Mouse (Mus musculus) liver, embryonic 15.5 days (tissue): ENCODE data around the gene Gm49368. TPM values are rescaled to one million over a fixed set of nuclear protein-coding genes. Genes with fewer than 3 reads are reported as not detected.

Experiments
- ATAC-seq: fragments of 200-750 bp; cut with Nextera tagmentation; 2 replicates; pipeline ENCODE4 v1.8.0; 2017; ENCODE audit warnings: moderate number of reproducible peaks, mild to moderate bottlenecking, moderate library complexity; ENCODE audit not compliant: insufficient read depth
- H3K27ac ChIP-seq: fragments of 300-500 bp; sonication (generic); replicated peaks from 2 replicates; pipeline ENCODE4 v1.5.1; 2015; ENCODE audit warnings: mild to moderate bottlenecking, inconsistent platforms
- H3K27me3 ChIP-seq: fragments of 300-500 bp; sonication (generic); 2 replicates; pipeline ENCODE4 v1.6.1; 2015; ENCODE audit warnings: mild to moderate bottlenecking, inconsistent platforms
- H3K36me3 ChIP-seq: fragments of 300-500 bp; sonication (generic); replicated peaks from 2 replicates; pipeline ENCODE4 v1.6.1; 2015; ENCODE audit warnings: moderate library complexity, mild to moderate bottlenecking, inconsistent platforms
- H3K4me1 ChIP-seq: fragments of 300-500 bp; sonication (generic); replicated peaks from 2 replicates; pipeline ENCODE4 v1.6.1; 2015; ENCODE audit warnings: inconsistent platforms
- H3K4me2 ChIP-seq: fragments of 300-500 bp; sonication (generic); 2 replicates; pipeline ENCODE4 v1.6.1; 2015; ENCODE audit warnings: moderate library complexity, mild to moderate bottlenecking, inconsistent platforms
- H3K4me3 ChIP-seq: fragments of 300-500 bp; sonication (generic); replicated peaks from 2 replicates; pipeline ENCODE4 v1.5.1; 2015; ENCODE audit warnings: mild to moderate bottlenecking, inconsistent platforms
- H3K9ac ChIP-seq: fragments of 300-500 bp; sonication (generic); 2 replicates; pipeline ENCODE4 v1.6.1; 2015; ENCODE audit warnings: moderate library complexity, mild to moderate bottlenecking, inconsistent platforms
- H3K9me3 ChIP-seq: fragments of 300-500 bp; sonication (generic); replicated peaks from 2 replicates; pipeline ENCODE4 v1.6.1; 2016; ENCODE audit warnings: inconsistent platforms
- WGBS: fragments of 180-500 bp; shearing (Covaris S2); methylation state at CpG from one replicate; pipeline ENCODE4 v1.1.7; 2015; ENCODE audit warnings: mixed read lengths; ENCODE audit not compliant: insufficient replicate concordance; 5-methylcytosine and 5-hydroxymethylcytosine counted together
- polyA plus RNA-seq: library from polyadenylated mRNA; unstranded; fragments of >200 nt; fragmentation: Nextera tagmentation; extraction: Ambion mirVana; gene quantifications from 2 replicates; pipeline ENCODE4 v1.2.1, GENCODE M21; 2015

Gm49368 gene
- polyA plus RNA-seq, 1 experiment from 2014 or later: 0.20 TPM

DNA sequence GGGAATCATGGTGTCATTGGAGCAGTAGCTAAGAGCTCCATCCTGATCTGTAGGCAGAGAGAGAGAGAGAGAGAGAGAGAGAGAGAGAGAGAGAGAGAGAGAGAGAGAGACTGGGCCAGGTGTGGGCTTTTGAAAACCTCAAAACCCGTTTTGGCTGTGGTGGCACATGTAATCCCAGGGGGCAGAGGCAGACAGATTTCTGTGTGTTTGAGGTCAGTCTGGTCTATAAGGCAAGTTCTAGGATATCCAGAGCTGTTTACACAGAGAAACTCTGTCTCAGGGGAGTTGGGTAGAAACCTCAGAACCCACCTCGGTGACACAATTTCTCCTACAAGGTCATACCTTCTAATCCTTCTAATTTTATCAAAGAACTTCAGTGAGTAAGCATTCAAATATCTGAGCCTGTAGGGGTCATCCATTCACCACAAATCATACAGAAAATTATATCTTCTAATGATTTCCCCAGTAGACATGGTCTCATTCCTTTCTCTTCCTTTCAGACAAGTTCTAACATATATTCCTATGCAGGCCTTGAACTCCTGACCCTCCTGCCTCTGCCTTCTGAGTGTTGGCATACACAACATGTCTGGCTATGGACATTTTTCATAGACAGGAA is 38.4 kb downstream of the Gm49368 start:
- Histone ChIP-seq H3K36me3 (no peaks in the 10 kb centered on the region), H3K4me1 (no peaks in the 10 kb centered on the region), H3K27me3 (no peaks in the 10 kb centered on the region), H3K9me3 (no peaks in the 10 kb centered on the region), H3K9ac (no peak overlapping the region), H3K4me3 (no peak overlapping the region), H3K4me2 (no peak overlapping the region), H3K27ac (no peak overlapping the region)
- ATAC-seq: no peak
- 50% methylated on average over 2 of the region's 2 CpGs for WGBS

DNA sequence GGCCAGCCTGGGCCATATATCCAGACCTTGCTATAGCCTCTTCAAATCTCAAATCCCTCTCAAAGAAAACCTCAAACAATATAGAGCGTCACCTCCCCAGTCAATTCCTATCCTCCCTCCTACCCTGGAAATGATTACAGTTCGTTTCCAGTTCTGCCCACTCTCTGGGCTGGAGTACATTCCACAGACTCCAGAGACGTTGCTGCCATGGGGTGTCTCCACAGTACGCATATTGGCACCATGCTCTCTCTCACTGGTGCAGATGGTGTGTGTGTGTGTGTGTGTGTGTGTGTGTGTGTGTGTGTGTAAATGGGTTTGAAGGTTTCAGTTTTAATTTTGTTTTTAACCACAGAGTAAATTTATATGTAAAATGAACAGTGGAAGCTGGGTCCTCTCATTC is 42.8 kb downstream of the Gm49368 start:
- WGBS: 56% methylated on average over 4 of the region's 4 CpGs

DNA sequence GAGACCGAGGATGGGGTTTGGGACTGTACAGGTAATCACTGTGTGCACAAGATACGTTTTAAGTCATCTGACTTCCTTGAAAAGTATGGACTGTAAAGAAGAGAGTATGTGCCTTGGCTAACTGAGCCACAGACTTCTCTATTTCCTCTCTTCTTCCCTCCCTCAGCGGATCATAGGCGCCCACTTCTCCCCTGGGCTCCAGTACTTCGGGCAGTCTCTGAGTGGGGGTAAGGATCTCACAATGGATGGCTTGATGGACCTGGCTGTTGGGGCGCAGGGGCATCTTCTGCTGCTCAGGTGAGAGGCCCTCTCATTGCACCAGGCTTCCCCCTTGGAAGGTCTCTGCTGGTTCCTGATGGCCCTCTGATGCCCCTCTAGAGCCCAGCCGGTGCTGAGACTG is 45.0 kb downstream of the Gm49368 start:
- Histone ChIP-seq H3K9ac (no peak overlapping the region), H3K4me2 (no peak overlapping the region), H3K27me3 (no peaks in the 10 kb centered on the region), H3K27ac (no peak overlapping the region), H3K36me3 (no peaks in the 10 kb centered on the region), H3K4me3 (no peak overlapping the region), H3K9me3 (no peaks in the 10 kb centered on the region), H3K4me1 (no peaks in the 10 kb centered on the region)
- no peak for ATAC-seq
- WGBS: 67% methylated on average over 7 of the region's 7 CpGs

More for the DNA sequence above, 42.8 kb downstream of the Gm49368 start:
- no peaks in the 10 kb centered on the region for H3K4me1 ChIP-seq
- H3K9ac ChIP-seq: no peak overlapping the region
- H3K9me3 ChIP-seq: no peaks in the 10 kb centered on the region
- H3K36me3 ChIP-seq: no peaks in the 10 kb centered on the region
- H3K4me3 ChIP-seq: no peak overlapping the region
- H3K4me2 ChIP-seq: no peak overlapping the region
- H3K27me3 ChIP-seq: no peaks in the 10 kb centered on the region
- H3K27ac ChIP-seq: no peak overlapping the region
- ATAC-seq: no peak

DNA sequence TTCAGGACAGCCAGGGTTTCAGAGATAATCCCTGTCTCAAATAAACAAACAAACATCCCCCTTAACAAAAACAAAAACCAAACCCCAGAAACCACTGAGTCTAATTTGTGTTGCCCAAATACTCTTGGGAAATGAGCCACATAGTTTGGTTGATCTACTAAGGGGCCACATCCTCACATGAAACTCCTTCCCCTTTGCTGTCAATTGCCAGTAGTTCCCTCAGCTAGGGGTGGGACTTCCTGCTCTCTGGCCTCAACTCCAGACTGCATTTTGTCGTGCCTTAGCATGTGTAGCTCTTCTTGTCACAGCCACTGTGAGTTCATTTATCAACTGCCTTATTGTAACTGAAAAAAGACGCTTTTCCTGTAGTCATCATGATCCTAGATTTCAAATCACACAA is 47.8 kb downstream of the Gm49368 start:
- Histone ChIP-seq H3K4me3 (no peak overlapping the region), H3K9me3 (no peaks in the 10 kb centered on the region), H3K9ac (no peak overlapping the region), H3K27me3 (no peaks in the 10 kb centered on the region), H3K4me2 (no peak overlapping the region), H3K4me1 (no peaks in the 10 kb centered on the region), H3K27ac (no peak overlapping the region), H3K36me3 (no peaks in the 10 kb centered on the region)
- no peak for ATAC-seq
- WGBS: 31% methylated on average over 2 of the region's 2 CpGs

DNA sequence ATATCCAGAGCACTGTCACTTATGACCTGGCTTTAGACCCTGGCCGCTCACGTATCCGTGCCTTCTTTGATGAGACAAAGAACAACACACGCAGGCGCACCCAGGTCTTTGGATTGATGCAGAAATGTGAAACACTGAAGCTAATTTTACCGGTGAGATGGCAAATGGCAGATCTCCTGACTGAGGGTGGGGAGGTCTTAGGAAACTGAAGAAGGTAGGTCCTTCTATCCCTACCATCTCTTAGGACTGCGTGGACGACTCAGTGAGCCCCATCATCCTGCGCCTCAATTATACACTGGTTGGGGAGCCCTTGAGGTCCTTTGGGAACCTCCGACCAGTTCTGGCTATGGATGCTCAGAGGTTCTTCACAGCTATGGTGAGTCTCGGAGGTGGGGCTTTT is 49.6 kb downstream of the Gm49368 start:
- Histone ChIP-seq H3K4me2 (no peak overlapping the region), H3K4me3 (no peak overlapping the region), H3K9me3 (no peaks in the 10 kb centered on the region), H3K27ac (no peak overlapping the region), H3K4me1 (no peaks in the 10 kb centered on the region), H3K9ac (no peak overlapping the region), H3K36me3 (no peaks in the 10 kb centered on the region), H3K27me3 (no peaks in the 10 kb centered on the region)
- ATAC-seq: no peak
- WGBS: 70% methylated on average over 11 of the region's 11 CpGs

DNA sequence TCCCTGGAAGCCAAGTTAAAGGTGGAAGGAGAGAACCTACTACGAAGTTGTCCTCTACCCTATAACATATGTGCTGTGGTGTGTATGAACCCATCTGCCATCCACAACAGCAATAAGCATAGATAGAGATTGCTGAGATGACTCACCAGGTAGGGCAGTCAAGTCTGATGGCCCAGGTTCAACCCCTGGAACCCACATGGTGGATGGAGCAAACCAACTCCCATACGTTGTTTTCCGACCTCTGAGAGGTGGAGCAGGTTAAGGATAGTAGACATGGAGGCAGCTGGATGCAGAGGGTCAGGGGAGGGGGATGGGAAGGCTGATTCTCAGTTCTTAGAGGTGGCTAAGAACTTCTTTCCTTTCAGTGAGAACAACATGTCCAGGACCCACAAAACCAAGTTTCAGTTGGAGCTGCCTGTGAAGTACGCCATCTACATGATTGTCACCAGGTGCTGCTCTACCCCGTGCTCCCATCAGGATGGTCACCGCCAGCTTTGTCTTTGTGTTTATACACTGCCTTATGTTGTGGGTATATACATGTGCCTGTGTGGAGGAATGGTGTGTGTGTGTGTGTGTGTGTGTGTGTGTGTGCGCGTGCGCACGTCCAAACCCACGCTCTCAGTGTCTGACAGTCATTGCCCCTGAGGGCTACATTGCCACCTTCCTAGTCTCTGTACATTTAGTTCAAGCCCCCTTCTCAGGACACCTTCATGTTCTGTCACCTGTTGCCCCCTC is 52.1 kb downstream of the Gm49368 start:
- H3K36me3 ChIP-seq: no peaks in the 10 kb centered on the region
- H3K4me2 ChIP-seq: no peak overlapping the region
- H3K4me1 ChIP-seq: no peaks in the 10 kb centered on the region
- H3K4me3 ChIP-seq: no peak overlapping the region
- no peaks in the 10 kb centered on the region for H3K9me3 ChIP-seq
- WGBS: 71% methylated on average over 11 of the region's 11 CpGs
- H3K9ac ChIP-seq: no peak overlapping the region
- no peak for ATAC-seq
- H3K27ac ChIP-seq: no peak overlapping the region
- no peaks in the 10 kb centered on the region for H3K27me3 ChIP-seq

DNA sequence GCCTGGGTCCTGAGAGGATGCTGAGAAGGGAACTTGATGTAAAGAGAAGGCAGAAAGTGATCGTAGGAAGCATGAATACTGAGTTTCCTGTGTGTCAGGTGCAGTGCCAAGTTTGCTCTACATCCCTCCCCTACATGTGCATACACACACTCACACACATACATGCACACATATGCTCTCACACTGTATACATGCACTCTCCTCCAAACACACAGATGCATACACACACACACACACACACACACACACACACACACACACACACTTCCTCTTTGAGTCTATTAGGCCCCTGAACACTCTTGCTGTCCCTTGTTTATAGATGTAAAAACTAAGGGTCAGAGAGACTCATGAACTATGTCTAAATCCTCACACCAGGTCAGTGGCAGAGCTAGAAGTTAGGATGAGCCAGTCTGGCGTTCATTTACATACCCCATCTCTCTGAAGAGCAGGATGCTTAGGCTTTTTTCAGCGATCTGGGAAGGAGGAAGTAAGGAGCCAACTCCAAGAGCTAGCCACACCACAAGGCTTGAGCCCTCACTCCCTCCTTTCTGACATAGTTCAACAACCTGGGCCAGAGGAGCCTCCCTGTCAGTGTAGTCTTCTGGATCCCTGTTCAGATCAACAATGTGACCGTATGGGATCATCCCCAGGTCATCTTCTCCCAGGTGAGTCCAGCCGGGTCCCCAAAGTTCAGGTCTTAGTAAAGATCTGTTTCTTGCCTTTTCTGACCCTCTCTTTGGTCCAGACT is 52.9 kb downstream of the Gm49368 start:
- no peaks in the 10 kb centered on the region for H3K9me3 ChIP-seq
- H3K4me1 ChIP-seq: no peaks in the 10 kb centered on the region
- no peak for ATAC-seq
- no peak overlapping the region for H3K27ac ChIP-seq
- WGBS: 31% methylated on average over 5 of the region's 5 CpGs
- H3K36me3 ChIP-seq: no peaks in the 10 kb centered on the region
- H3K4me3 ChIP-seq: no peak overlapping the region
- no peak overlapping the region for H3K4me2 ChIP-seq
- H3K27me3 ChIP-seq: no peaks in the 10 kb centered on the region
- no peak overlapping the region for H3K9ac ChIP-seq

DNA sequence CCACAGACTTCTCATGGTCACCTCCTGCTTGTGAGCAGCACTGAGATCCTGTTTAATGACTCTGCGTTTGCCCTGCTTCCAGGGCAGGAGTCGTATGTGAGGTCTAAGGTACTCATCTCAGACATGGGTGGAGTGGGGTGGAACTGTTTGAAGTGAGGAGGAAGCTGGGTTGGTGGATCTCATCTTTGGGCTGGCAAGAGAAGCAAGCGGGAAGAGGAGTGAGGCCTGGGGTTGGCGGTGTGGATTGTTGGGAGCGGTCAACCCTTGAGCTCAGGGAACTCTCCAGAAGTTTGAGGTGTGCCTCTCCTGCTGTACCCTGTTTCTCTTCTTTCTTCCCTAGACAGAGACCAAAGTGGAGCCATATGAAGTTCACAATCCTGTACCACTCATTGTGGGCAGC is 53.9 kb downstream of the Gm49368 start:
- H3K27ac ChIP-seq: no peak overlapping the region
- H3K9ac ChIP-seq: no peak overlapping the region
- no peak overlapping the region for H3K4me2 ChIP-seq
- H3K4me1 ChIP-seq: no peaks in the 10 kb centered on the region
- H3K9me3 ChIP-seq: no peaks in the 10 kb centered on the region
- no peak for ATAC-seq
- no peaks in the 10 kb centered on the region for H3K27me3 ChIP-seq
- WGBS: 77% methylated on average over 5 of the region's 5 CpGs
- H3K4me3 ChIP-seq: no peak overlapping the region
- H3K36me3 ChIP-seq: no peaks in the 10 kb centered on the region

DNA sequence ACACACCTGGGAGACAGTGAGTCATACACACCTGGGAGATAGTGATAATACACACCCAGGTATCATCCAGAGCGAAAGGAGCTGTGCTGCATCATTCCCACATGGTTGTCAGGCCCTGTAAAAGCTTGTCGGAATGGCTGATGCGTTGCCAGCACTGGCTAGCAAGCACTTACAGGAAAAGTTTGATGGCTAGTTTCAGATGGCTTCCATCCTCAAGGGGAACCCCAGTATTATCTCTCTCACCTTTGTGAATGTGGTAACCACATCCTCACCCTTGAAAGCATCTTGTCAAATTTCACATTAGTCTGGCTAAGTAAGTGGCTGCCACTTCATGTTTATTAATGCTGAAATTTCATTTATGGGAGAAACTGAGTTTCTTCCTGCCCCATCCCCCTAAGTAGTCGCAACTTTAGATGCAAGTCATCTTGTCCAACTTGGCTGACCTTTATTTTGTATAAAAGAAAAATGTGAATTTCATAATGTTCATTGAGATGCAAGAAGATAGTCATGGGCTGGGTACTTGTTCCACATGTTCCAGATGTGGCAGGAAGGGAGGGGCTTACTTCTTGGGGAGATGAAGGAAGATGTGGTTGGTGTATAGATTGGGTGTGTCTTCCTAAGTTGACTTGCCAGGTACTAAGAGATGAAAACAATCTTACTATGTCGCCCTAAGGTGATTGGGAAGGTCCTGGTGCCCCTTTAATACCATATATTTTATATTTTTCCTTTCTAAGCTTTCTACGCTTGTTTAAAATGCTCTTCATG is 57.4 kb downstream of the Gm49368 start:
- no peak overlapping the region for H3K9ac ChIP-seq
- ATAC-seq: no peak
- H3K4me2 ChIP-seq: no peak overlapping the region
- H3K4me3 ChIP-seq: no peak overlapping the region
- 64% methylated on average over 6 of the region's 6 CpGs for WGBS
- H3K9me3 ChIP-seq: no peaks in the 10 kb centered on the region
- H3K36me3 ChIP-seq: no peaks in the 10 kb centered on the region
- no peak overlapping the region for H3K27ac ChIP-seq
- H3K4me1 ChIP-seq: no peaks in the 10 kb centered on the region
- H3K27me3 ChIP-seq: no peaks in the 10 kb centered on the region

DNA sequence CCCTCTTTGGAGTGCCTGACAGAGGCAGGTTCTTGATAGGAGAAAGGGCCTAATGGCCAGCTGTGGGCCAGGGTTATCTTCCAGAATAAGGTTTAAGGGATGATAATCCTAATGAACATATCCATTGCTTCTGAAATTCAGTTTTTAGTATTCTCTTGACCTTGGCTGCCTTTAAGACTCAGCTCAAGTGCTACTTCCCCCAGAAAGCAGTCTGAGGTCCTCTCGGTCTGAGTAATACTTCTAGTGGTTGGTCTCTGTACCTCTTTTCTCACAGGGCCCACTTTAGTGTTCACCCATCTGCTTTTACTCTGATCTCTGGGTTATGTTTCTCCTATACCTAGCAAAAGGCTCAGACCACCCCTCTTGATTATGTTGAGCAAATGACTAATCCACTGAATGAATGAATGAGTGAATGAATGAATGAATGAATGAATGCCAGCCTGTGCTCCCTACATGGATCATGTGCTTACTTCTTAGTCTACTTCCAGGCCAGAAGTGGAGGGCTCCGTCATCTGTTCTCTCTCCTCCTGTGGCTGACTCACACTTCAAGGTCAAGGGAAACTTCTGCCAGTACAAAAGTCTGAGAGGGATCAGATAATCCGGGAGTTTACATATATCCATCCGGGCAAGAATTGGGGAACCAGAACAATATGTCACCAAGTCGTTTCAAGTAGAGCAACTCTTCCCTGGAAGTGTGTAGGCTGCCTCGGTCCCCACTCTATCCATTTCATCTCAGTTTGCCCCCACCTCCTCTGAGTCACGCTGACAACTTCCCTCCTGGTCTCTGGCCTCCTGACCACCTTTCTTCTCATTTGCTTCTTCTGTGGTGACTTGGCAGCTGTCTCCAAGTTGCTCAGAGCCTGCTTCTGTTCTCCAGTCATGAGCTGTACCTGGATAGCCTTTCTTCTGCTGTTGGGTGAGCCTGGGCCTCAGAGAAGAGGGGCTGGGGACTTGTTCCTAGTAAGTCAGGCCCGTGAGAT is 66.5 kb downstream of the Gm49368 start, which contains the start of gene Itgax:
TSS of gene Itgax (plus strand) at position 807 of the 980 bp plus-strand sequence.
- Histone ChIP-seq H3K36me3 (no peaks in the 10 kb centered on the region), H3K4me1 (no peaks in the 10 kb centered on the region; the same call in 1 of the 2 replicates), H3K4me2 (no peak within 1 kb of the TSS), H3K9ac (no peak within 1 kb of the TSS), H3K4me3 (no peak within 1 kb of the TSS), H3K9me3 (no peaks in the 10 kb centered on the region), H3K27ac (no peak within 1 kb of the TSS), H3K27me3 (no peaks in the 10 kb centered on the region)
- ATAC-seq: no peak
- 37% methylated on average over 8 of the region's 8 CpGs for WGBS
